Mouse (Mus musculus): ENCODE data around the gene Cchcr1. TPM values are rescaled to one million over a fixed set of nuclear protein-coding genes. Genes with fewer than 3 reads are reported as not detected.
"Not testable (repeated sequence)": the region's sequence is repeated elsewhere in the genome, so short reads cannot be mapped to it uniquely, and the experiment has no call there.

The Cchcr1 gene
- total RNA-seq (2021): 10 to 100 TPM; 20.0 to 23.5 TPM
- long read RNA-seq, experiment 1, transcript Cchcr1-202 (18 exons, 2,656 nt): major isoform, 5 of 13 reads
- long read RNA-seq, experiment 1, partial matches to known transcripts: 1 of 13 reads
- long read RNA-seq, experiment 1, other reads (novel, unspliced or antisense): 7 of 13 reads
- long read RNA-seq, experiment 2, transcript Cchcr1-202 (18 exons, 2,656 nt): major isoform, 6 of 37 reads
- long read RNA-seq, experiment 2, partial matches to known transcripts: 15 of 37 reads
- long read RNA-seq, experiment 2, other reads (novel, unspliced or antisense): 14 of 37 reads

DNA sequence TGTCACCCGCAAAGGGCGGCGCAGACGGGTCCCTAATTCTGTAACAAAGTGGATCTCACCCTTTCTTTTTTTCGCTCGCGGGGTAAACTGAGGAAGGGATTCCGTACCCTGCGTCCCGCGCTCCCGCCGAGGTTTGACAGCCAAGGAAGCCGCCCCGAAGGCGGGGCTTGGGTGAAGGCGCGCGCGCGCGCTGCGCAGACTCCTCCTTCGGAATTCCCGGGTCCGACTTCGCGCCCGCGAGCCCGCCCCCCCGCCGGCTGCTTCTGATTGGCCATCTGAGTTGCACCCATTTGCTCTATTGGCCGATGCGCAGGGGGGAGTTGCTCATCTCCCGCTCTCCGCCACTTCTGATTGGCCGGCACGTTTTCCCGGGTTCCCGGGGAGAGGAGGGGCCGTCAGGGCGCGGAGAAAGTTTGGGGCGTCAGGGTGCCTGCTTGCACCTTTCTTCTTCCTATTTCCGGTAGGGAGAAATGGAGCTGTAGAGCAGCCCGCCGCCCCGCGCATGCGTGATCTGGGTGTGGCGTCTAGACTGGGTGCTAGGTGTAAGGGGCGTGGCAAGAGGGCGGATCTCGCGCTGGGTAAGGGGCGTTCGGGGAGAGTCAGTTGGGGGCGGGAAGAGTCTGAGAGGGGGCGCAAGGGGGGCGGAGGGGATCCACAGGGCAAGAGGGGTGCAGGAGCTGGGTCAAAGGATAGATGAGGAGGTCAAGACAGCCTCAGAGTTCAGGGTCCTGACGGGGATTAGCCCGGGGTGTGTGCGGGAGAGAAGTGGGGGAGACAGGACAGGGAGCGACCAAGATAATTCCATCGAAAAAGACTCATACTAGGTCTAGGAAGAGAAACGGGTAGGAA, at the start of gene Cchcr1, which contains the start of gene Tcf19:
Cchcr1 (plus strand) TSS at position 449 of the 849 bp plus-strand sequence.
Tcf19 (minus strand) TSS at position 173 of the 849 bp plus-strand sequence.
- peak; percentile 92 to 96 for DNase-seq (ENCODE audit: low spot score in 2 of 2)

DNA sequence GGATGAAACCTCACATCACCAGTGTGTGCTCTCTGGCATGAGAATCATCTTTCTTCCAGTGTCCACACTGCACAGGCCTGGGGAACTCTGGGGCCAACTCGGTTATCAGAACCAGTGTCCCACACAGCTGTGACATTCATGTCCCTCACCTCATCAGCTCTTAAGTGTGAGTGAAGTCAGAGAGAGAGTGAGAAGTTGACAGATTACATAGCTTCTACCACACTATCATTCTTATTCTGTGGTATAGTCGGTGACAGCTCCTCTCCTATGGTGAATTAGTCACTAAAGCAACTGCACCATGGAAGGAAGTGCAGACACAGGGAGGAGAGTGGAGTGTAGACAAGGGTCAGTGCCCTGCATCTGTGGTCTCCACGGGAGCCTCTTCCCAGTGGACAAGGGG, 48.0 kb upstream of the Cchcr1 start:
- DNase-seq (ENCODE audit: low spot score in 2 of 2): not testable (repeated sequence)

DNA sequence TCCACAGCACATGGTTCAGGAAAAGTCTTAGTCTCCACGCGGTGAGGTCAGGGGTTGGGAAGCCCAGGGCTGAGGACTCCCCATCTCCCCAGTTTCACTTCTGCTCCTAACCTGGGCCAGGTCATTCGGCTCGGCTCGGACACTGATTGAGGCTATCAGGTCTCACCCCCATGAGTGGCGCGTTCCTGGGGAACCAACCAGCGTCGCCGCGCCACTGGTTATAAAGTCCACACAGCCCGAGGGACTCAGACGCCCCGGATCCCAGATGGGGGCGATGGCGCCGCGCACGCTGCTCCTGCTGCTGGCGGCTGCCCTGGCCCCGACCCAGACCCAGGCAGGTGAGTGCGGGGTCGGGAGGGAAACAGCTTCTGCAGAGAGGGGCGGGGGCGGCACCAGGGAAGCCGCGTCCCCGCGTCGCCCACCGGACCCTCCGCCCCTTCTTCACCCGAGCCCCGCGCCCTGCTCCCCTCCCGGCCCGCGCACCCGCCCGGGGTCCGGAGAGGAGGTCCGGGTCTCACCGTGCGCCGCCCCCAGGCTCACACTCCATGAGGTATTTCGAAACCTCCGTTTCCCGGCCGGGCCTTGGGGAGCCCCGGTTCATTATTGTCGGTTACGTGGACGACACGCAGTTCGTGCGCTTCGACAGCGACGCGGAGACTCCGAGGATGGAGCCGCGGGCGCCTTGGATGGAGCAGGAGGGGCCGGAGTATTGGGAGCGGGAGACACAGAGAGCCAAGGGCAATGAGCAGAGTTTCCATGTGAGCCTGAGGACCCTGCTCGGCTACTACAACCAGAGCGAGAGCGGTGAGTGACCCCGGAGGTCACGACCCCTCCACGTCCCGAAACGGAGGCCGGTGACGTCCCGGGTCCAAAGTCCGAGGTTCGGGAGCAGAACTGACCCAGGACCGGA, 46.8 kb upstream of the Cchcr1 start, which contains the start of gene H2-Q10:
H2-Q10 (plus strand) TSS at position 248 of the 910 bp plus-strand sequence.
- DNase-seq (ENCODE audit: low spot score in 2 of 2): no peak

DNA sequence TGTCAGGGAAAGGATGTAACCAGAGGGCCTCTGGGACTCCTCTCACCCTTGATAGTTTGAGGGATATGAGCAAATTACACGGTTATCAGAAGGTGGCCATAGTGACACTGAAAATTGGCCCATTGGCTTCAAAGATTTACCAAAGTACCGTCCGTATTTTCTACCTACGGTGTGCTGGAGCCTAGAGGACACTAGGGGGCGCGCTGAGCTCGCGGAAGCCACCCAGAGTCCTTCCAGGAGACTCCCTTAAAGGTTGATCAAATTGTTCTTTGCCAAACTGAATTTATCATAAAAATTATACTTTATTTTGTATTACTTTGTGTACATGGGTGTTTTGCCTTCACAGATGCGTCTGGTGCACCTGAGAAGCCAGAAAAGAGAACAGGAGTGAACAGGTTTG, 32.8 kb upstream of the Cchcr1 start:
- DNase-seq (ENCODE audit: low spot score in 2 of 2): peak; percentile 13 to 26

DNA sequence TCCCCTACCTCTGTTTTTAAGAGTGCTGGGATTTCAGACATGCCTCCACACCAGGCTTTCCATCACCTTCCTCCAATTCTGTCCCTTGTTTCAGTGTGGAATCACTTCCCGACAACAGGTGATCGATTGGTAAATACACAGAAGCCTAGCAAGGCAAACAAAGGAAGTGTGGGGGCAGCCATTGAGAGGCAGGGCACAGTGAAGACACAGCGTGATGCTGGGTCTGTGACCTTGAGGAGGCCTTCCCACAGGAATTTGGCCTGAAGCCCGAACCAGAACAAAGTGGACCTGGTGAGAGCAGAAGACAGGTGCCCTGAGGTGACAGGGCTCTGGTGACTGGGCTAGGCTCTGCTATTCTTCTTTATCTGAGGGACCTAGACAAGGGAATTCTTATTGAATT, 31.2 kb upstream of the Cchcr1 start:
- DNase-seq (ENCODE audit: low spot score in 2 of 2): no peak

DNA sequence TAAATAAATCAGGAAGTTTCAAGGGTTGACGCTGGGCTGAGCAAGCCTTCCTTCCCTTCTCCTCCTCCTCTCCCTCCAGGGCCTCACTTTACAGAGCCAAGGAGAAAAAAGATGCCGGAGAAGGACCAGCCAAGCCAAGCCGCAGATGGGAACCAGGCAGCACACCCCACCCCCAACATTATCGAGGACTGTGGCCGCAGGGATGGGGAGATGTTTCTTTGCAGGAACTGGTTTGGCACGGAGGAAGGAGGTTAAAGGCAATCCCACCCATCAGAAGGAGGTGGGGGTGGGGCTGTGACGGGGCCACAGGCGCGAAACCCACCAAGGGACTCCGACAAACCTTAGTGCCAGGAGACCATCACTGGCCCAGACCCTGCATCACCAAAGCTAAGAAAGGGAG, 30.2 kb upstream of the Cchcr1 start:
- no peak for DNase-seq (ENCODE audit: low spot score in 2 of 2)

DNA sequence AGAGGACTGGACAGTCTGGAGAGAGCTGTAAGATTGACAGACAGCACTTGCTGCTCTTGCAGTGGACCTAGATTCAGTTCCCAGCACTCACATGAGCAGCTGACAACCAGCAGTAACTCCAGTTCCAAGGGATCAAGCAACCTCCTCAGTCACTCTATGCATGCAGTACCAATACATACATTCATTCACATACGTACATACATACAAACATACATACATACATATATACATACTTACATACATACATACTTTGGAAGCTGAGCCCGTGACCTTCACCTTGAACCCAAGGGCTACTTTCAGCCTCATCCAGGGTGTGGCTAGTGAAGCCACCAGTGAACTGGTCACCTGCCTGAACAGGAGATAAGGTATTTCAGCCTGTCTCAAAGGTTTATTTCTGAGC, 28.9 kb upstream of the Cchcr1 start:
- no peak for DNase-seq (ENCODE audit: low spot score in 2 of 2)

DNA sequence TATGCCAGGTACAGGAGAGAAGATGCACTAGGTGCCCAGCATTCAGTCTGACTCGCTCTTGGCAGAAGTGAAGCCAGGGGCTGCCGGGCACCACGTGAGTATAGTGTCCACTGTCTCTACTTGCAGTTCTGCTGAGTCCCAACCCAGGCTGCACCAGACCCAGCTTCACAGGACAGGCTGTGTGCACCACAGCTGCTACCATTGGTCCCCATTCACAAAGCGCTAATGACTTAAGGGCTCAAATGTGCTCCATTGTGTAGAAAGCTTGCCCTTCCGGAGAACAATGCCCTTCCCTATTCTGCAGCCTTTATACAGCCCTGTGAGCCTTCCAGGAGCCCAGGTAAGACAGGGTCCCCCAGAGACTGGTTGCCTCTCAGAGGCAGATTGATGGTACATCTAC, 26.6 kb upstream of the Cchcr1 start:
- DNase-seq (ENCODE audit: low spot score in 2 of 2): no peak

DNA sequence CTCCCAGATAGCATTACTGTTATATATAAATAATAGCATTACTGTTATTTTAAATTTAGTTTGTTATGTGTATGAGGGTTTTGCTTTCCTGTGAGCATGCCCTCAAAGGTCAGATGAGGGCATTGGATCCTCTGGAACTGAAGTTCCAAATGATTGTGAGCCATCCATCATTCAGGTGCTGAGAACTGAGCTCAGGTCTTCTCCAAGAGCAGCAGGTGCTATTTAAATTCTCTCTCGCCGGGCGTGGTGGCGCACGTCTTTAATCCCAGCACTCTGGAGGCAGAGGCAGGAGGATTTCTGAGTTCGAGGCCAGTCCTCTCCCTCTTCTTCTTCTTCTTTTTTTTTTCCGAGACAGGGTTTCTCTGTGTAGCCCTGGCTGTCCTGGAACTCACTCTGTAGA, 19.8 kb upstream of the Cchcr1 start:
- no peak for DNase-seq (ENCODE audit: low spot score in 2 of 2)

DNA sequence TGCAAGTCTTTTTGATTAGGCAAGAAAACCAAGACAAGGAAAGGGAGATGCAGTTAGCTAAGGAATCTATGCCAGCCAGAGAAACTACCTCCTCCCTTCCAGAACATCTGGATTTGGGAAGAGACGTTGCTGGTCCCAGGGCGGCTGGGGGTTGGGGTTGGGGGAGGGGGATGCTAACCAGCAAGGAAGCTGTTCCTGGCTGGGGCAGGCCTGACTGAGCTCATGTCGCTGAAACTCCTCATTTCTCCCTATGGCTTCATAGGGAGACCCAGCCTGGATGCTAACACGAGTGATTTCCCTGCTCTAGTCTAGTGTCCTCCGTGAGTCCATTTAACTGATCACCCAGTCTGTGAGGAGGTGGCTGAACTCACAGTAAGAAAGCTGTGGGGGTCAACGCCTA, 14.7 kb upstream of the Cchcr1 start:
- no peak for DNase-seq (ENCODE audit: low spot score in 2 of 2)

DNA sequence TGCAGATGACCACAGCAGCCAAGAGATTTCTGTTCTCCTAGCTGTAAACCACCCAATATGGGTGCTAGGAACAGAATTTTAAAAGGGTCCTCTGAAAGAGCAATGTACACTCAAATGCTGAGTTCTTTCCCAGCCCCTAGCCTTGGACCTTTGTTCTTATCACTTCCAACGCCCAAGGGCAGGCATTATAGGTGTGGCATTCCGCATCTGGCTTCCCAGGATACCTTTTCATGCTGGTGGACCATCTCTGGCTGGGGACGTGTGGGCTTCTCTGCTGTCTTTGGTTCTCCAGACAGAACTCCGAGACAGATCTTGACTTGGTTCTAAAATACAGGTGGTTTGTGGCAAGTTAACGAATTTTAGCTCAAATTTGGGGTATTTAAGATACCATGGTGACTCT, 14.1 kb upstream of the Cchcr1 start:
- DNase-seq (ENCODE audit: low spot score in 2 of 2): no peak

DNA sequence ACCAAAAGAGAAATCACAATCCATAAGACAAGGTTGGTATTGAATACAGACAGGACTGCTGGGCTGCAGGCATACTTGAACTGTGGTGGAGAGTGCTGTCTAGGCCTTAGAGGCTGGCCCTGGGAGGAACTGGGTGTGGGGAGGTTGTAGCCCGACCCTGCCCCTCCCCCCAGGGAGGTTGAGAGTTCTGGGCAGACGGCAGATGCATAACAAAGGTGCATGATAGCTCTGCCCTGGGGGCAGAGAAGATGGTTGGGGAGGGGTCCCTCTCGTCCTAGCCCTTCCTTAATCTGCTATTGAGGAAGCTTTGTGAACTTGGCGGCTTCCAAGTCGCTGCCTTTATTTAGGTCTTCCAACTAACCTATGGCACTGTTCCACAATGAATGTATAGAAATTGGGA, 13.1 kb upstream of the Cchcr1 start:
- no peak for DNase-seq (ENCODE audit: low spot score in 2 of 2)

DNA sequence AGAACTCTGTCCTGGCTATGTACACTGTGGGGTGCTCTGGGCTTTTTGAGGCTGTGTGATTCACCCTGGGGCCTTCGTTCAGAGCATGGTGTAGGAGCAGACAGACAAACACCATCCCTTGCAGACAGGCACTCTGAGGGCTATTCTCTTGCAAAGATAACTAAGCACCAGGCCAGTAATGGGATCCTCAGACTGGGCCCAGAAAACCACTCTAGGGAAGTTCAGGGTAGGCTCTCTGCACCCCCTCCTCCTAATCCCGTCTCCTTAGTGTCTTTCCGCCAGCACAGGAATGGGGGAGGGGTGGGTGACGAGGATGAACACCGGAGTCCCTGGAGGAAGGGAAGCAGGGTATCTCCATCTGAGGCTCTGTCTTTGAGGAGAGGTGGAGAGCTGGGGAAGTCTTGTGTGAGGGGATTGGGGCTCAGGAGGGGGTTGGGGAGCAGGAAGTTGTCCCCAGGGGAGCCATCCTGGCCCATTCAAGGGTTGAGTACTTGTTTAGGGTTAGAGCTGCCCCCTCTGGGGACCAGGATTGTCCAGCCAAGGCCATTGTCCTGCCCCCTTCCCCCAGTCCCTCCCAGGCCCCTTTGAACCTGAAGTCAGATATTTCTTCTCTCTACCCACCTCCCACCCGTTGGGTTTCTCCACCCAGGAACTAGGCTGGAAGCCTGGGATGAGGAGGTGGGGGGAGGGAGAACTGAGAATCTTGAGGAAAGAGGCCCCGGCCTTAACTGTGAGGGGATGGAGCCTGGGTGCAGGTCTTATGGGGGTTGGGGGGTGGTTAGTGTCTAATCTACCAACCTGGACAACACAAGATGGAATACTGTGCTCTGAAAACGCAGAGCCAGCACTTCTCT, 12.0 kb upstream of the Cchcr1 start:
- DNase-seq (ENCODE audit: low spot score in 2 of 2): no peak

DNA sequence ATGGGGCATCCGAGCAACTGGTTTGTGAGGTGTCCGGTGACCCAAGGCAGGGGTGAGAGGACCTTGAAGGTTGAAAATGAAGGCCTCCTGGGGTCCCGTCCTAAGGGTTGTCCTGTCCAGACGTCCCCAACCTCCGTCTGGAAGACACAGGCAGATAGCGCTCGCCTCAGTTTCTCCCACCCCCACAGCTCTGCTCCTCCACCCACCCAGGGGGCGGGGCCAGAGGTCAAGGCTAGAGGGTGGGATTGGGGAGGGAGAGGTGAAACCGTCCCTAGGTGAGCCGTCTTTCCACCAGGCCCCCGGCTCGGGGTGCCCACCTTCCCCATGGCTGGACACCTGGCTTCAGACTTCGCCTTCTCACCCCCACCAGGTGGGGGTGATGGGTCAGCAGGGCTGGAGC, 11.1 kb upstream of the Cchcr1 start, which contains the start of gene Pou5f1:
Pou5f1 (plus strand) TSS at position 243 of the 400 bp plus-strand sequence.
- DNase-seq (ENCODE audit: low spot score in 2 of 2): no peak

DNA sequence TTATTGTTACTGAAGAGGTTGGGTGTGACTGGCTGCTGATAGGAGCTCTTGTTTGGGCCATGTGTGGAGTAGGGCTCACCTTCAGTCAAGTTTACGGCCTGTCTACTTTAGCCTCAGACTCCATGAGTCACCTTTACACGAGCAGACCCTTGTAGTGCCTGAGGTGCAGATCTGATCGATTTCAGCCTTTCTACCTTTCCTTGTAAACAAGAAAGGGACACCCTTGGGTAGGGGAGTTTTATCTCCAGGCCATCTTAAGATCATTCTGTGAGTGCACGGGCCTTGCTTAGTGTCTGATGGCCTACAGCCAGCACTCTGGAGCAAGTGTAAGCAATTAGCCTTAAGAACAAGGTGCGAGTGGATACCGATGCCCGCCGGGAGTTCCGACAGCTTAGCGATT, 10.0 kb upstream of the Cchcr1 start:
- DNase-seq (ENCODE audit: low spot score in 2 of 2): no peak

DNA sequence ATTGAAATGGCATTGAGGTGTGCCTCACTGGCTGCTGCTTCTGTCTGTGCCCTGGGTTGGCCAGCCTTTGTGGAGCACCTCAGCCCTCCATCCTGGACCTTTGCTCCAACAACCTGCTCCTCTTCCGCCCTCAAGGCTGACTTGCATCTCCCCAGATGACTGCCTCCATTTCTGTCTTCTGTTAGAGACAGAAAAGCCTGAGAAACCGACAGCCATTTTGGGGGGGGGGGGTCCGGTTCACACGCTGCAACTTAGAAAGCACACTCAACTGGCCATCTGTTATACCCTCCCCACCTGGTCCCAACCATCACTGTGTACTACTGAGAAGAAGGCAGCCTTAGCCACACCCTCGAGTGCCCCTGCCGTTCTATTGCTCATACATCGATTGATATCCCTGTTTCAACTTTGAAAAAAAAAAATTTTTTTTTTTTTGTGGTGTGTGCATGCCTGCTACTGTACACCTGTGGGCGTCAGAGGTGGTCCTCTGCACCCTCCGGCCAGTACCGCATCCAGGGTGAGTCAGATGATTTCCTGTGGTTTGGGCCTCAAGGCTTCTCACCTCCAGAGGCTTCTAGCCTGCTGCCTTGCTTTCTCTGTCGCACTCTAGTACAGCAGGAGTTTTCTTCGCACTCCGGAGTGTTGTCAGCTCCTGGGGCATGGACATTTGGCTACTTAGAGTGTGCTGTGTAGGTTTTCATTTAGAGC, 9.2 kb upstream of the Cchcr1 start:
- no peak for DNase-seq (ENCODE audit: low spot score in 2 of 2)

DNA sequence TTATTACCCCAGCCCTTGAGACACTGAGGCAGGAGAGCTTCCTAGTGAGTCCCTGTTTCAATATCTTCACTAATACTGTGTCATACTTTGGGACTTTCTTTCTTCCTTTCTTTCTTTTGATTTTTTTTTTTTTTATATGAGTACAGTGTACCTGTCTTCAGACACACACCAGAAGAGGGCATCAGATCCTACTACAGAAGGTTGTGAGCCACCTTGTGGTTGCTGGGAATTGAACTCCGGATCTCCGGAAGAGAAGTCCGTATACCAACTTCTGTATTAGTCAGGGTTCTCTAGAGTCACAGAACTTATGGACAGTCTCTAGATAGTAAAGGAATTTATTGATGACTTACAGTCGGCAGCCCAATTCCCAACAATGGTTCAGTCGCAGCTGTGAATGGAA, 8.6 kb upstream of the Cchcr1 start:
- not testable (repeated sequence) for DNase-seq (ENCODE audit: low spot score in 2 of 2)

DNA sequence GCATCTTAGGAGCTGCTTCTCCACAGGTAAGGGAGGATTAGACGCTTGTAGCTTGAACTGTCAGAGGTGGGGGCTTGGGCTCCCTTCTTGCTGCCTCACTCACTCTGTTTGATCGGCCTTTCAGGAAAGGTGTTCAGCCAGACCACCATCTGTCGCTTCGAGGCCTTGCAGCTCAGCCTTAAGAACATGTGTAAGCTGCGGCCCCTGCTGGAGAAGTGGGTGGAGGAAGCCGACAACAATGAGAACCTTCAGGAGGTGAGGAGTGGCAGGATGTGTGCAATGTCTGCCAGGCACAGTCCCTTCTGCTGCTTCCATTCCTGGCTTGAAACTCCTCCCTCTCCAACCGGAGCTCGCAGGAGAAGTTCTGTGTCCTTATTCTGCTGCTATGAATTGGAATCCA, 7.6 kb upstream of the Cchcr1 start:
- no peak for DNase-seq (ENCODE audit: low spot score in 2 of 2)

DNA sequence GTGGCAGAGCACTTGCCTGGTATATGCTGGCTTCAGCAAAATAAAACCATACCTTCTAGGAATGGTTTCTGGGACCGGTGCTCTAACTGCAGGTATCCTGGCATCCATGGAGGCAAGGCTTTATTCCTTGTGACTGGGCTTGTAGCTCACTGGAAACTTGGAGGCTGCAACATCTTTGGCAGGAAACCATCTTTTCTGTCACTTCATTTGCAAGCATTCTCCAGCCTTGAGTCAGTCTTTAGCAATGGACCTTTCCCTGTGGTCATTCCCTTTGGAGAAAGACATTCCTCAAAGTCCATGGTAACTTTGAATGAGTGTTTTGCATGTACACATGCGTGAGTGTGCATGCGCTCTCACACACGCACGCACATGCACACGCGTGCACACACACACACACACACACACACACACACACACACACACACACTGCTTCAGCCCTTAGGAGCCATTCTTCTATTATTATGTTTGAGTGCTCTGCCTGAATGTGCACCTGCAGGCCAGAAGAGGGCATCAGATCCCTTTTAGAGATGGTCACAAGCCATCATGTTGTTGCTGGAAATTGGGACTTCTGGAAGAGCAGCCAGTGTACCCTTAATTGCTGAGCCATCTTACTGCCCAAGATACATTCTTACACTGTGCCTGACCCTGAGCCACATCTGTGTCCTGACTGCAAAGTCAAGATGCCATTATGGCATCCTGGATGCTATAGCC, 3.8 kb upstream of the Cchcr1 start:
- no peak for DNase-seq (ENCODE audit: low spot score in 2 of 2)

Data from adrenal gland, postnatal 4 days (tissue).